Mouse (Mus musculus) ES-Bruce4 (cell line): ENCODE measurements around the gene Siglech.

Experiments used
- CTCF ChIP-seq: IDR thresholded peaks from one replicate; pipeline ENCODE4 v1.8.1; 2011; ENCODE audit warnings: low read depth, low read length
- EP300 ChIP-seq: IDR thresholded peaks from 2 replicates; pipeline ENCODE4 v1.6.1; 2011; ENCODE audit warnings: low read depth, low read length; ENCODE audit not compliant: insufficient read depth
- POLR2A ChIP-seq: IDR thresholded peaks from one replicate; pipeline ENCODE4 v1.8.1; 2011; ENCODE audit warnings: low read length; ENCODE audit not compliant: insufficient read depth

DNA sequence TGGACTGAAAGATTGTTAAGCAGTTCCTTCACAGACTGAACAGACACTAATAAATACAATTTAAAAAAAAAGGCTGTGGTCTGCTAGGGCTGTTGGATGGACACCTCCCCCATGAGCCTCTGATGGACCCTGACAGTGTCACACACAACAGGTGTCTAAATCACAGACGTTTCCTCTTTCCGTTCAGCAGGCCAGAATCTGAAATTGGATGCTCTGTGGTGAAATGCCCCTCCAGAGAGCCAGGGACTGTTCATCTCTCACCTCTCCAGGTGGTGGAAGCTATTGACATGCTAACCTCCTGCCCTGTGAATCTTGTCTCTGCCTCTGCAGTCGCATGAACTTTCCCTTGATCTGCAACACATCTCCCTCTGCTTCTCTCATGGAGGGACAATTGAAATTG is 14.5 kb downstream of the Siglech start:
- TF ChIP-seq CTCF (no peak), EP300 (no peak), POLR2A (no peak)
